Mouse (Mus musculus) gastrocnemius, postnatal 14 days (tissue): ENCODE results near the gene Xxylt1. TPM values are rescaled to one million over a fixed set of nuclear protein-coding genes. Genes with fewer than 3 reads are reported as not detected.
"Not testable (repeated sequence)": the region's sequence is repeated elsewhere in the genome, so short reads cannot be mapped to it uniquely, and the experiment has no call there.

Experiments used
- DNase-seq: peaks from one replicate; pipeline ENCODE4 v3.0.0; 2021; ENCODE audit warnings: mixed read lengths
- intact Hi-C: fragments of 180-260 bp; cut with DNase I; formaldehyde crosslinking; loops from one replicate; pipeline ENCODE4 v1.15.1; 2025; ENCODE audit warnings: low total_unique reads
- total RNA-seq, 2 experiments: library from RNA; stranded (reverse); gene quantifications; 2 replicates each; pipeline ENCODE4 v1.2.3; 2021

Gene Xxylt1
- total RNA-seq, 2 experiments from 2014 or later, result 4.8 to 6.6 TPM

DNA sequence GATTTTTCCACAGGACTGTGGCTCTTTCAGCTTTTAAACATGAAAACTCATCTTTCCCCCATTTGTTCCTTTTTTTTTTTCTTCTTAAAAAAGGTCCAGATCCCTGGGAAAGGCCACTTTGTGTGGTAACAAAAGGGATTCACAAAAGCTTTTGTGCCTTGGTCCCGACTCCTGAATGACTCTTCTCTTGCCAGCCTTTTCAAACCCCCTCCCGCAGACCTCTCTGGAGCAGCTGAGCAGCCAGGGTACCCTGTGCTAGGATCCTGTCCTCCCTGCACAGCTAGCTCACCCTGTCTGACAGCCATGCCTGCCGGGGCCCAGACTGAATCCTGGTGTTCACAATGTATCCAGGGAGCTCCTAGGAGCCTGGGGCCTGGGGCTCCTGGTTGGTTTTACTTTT is 47.2 kb downstream of the Xxylt1 start:
- DNase-seq, result no peak
- intact Hi-C loops, result no loop called here

DNA sequence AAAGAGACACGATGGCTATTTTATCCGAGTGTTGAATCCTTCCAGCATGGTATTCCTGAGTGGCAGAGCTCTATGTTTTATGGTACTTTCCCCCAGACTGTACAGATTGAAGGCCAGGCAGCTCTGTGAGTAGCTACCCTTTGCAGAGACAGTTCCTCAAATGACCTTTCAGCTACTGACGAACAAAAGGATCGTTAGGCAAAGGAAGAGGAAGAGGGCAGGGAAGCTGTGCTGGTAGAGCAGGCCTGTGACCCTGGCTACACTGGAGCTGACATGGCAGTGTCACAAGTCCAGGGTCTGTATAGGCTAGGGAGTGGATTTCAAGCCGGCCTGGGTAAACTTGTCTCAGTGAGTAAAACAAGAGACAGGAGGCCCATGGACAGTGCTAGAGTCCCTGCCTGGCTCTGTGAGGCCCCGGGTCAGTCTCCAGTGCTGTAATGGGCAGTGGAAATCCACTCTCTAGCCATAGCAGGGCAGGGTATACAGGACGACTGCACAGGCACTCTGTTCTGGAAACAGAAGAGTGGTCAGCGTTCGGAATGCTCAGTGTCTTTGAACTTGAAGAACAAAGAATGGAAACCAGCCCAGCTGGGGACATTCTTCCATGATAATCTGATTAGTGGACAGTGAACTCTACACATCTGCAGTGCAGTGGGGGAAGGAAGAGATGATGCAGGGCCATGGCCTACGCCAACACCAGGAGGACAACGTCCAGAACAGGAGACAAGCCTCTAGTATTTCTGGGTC is 51.3 kb downstream of the Xxylt1 start:
- intact Hi-C loops, result no loop called here
- DNase-seq, result no peak

DNA sequence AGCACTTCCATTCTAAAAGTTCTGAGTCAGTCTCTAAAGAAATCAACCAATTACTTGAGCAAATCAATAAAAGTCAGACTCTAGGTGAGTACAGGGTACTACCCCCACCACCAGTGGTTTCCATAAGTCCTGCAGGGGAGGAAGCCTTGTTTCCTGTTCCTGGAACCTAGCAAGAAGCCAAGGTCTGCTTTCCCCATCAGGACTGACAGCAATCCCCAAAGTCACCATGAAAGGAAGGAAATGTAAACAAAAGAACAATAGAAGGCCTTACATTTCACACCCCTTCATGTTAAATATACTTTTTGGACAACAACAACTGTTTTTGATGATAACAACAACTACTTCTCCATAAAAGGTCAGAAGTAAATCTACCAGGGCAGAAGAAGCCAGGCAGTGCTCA is 53.6 kb downstream of the Xxylt1 start:
- no peak for DNase-seq
- intact Hi-C loops, result no loop called here

DNA sequence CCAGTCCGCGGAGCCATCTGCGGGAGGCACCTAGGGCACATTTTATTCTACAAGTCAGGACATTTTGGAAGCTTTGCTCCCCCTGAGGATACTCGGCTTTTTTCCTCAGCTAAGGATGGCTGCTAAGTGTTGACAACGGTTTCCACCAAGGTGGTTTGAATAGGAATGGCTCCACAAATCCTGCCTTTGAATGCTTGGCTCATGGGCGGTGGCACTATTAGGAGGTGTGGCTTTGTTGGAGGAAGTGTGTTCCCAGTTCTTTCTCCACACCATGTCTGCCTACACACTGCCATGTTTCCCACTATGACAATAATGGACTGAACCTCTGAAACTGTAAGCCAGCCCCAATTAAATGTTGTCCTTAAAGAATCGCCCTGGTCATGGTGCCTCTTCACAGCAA is 55.7 kb downstream of the Xxylt1 start:
- no peak for DNase-seq
- intact Hi-C loops, result no loop called here

DNA sequence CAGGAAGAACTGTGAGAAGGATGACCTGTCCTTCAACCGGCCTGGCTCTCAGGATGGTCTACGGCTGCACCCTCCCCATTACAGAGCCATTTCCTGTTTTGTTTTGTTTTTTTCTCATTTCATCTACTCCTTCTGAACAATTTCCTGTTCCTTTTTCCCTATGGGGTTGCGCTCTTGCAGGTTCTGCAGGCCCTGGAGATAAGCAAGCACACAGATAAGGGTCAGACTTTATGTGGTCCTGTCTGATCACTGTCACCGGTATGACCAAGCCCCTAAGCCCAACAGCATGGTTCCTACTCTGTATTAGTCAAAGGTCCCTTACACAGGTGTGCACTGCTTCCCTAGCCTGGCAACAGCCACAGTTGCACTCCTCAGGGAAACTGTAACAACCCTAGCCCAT is 56.2 kb downstream of the Xxylt1 start:
- intact Hi-C loops, result no loop called here
- DNase-seq, result no peak

DNA sequence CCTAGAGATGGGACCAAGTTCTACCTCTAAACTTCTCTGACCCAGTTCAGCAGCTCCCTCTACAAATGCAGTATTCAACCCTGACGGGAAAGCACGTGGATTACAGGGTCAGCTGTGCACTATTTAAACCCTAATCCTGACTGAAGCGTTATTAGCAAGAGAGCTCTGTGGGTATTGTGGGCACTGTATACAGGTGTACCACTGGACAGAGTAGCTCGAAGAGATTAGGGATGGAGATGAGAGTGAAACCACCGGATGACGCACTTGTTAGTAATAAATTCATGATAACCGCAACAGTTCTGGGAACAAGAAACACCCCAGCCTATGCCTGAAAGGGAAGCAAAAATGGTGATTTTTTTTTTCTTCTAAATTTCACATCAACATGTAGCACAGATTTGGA is 57.0 kb downstream of the Xxylt1 start:
- DNase-seq, result no peak
- intact Hi-C loops, result no loop called here

DNA sequence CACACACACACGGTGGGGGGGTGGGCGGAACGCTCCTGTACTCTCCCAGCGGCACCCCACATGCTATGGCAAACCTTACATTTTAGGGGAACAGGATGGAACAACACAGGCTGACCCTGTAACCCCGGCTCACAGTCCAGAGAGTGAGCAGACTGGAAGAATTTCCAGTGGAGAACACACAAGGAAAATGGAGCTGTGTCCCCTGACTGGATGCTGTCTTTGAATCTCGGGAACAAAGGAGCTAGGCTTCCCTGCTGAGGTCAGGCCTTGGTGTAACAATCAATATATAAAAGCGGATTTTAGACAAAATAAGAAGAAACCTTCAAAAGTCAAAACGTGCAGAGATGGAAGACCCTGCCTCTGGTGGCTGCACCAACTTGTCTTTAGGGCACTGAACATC is 57.4 kb downstream of the Xxylt1 start:
- DNase-seq, result no peak
- intact Hi-C loops, result no loop called here

DNA sequence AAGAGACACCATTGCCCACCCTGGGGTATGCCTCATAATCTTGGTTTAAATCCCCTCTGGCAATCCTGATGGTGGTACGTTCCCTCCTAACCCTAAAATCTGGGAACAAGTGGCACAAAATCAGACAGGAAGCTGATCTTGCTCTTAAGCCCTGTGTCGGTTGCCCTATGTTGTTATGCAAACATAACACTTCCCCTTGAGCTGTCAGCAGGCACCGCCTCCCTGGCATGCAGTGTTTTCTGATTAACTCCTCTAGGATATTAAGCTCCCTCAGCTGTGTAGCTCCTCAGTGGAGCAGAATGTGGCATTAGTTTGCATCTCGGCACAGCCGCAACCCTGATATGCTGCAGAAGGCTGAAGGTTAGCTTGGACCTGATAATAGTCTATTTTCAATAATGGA is 58.9 kb downstream of the Xxylt1 start:
- DNase-seq, result no peak
- intact Hi-C loops, result no loop called here

DNA sequence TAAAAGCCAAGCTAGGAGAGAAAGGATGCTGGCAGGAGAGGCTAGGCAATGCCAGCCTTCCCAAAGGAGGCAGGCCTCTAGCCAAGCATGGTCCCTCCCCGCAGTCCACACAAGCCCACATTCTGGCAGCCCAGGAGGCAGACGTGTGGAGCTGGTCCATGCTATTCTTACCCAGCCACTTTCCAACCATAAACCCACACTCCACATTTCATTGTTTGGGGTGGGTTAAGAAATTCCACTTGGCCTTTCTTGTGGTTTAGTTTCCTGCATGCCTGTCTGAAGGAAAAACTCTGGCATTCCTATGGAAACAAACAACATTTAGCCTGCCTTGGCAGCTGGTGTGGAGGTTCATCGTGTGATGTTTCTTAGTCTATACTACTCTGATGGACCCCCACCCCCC is 61.7 kb downstream of the Xxylt1 start:
- intact Hi-C loops, result no loop called here
- DNase-seq, result no peak

DNA sequence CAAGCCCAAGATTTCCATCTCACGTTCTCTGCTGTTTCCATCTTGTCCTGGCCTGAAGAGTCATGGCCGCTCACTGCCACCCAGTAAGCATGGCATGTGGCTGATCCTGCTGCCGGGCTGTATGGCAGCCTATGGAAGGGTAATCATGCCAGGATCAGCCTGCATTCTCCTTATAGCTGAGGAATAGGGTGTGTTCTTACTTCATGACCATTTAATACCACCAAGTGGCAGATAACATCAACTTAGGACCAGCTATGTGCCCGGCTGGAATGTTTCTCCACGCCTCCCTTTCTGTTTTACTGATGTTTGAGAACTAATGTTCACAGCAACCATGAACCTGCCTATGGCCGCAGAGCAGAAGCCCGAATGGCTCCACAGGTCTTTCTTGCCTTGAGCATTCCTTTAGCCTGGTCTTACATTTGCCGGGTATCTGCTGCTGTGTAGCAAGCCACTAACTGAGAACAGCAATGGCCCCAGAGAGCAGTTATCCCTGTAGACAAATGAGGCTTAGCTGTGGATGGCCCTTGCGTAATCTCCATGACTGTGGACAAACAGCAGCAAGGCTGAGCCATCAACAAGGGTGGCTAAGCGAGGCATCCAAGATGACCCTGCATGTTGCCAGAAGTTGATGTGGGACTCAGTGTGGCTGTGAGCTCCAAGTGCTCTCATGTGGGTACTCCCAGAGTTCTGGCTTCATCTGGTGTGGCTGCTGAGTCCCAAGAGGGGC is 63.4 kb downstream of the Xxylt1 start:
- intact Hi-C loops, result no loop called here
- DNase-seq, result no peak

DNA sequence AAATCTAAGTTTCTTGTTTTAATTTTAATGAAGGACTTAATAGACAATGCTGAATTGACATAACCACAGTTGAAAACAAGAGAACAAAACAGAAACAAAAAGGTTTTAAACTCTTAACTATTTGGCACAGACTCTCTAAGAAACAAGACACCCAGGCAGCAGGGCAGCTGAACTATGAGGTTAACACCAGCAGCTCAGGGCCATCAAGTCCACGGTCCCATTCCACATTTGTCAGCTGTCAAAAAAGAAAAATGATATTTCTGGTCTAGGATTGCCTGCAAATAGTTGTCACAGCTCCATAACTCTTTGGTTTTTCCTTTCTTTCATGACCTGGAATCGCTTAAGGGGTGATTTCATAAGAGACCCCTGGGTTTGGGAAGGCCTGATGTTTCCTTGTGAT is 64.6 kb downstream of the Xxylt1 start:
- DNase-seq, result no peak
- intact Hi-C loops, result no loop called here

DNA sequence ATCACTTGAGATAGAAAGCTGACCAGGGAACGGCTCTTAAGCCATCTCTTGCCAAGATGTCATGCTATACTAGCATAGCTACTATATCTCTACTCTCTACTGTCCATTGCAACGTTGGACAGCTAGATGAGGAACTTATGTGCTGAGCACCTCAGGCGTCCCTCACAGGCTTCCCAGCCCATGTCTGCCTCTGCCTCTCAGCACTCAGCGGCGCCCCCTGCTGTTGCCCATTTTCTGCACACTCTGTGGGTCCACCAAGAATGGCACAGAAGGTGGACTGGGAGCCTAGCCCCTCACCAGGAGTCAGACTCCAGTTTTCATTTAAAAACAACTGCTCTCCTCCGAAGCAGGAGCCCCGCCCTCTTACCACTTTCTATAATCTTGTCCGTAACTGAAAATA is 65.1 kb downstream of the Xxylt1 start:
- DNase-seq, result peak; percentile 36
- intact Hi-C loops, result no loop called here

DNA sequence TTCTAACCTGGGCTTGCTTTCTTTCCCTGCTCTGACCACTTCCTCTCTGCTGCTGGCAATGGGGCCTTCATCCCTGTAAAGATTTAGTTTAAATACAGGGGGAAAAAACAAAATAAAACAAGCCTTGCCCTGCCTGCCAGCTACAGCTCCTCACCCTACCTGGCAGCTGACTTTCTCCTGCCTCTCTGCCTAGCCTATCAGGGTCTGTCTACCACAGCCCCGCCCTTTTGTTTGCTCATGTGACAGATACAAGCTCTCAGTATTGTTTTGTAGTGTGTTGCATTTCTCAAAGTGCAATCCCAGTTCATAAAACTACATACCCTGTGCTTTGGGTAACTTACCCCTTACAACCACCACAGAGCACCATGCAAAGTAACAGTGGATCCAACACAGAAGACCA is 66.0 kb downstream of the Xxylt1 start:
- no peak for DNase-seq

DNA sequence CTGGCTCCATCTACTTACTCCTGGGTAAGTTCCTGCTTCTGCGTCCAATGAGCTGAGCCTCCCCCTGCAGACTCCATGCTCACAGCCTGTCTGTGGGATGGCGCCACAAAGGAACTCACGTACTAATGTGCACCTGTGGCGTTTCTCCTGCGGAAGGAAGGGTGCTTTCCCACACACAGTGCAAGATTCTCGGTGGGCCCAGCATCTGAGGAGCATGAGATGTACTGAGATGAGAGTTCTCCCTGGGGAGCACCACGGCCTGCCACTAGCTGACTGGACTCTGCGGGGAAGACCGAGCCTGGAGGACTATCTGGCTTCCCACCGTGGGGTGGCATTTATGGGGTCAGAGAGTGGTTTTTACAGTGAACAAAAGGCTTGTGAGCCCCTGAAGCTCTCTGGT is 69.0 kb downstream of the Xxylt1 start:
- no peak for DNase-seq
- intact Hi-C loops, result no loop called here

More for the DNA sequence above, 66.0 kb downstream of the Xxylt1 start:
- intact Hi-C loops, result no loop called here

DNA sequence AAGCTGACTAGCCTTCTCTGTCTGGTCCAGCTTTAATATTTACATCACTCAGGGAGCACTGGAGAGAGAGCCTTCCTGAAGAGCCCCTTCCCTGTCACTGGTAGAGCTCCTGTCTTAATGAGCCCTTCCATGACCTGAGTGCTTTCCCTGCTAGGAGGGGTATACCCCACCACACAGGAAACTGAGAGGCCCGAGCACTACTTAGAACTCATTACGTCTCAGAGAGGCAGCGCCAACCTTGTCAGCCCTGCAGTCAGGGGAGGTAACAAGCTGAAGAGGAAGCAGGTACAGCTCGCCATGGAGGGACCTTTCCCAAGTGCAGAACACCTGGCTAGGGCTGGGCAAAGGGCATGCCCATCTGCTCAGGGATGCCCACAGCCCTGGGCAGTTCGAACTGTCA is 70.8 kb downstream of the Xxylt1 start:
- intact Hi-C loops, result no loop called here
- DNase-seq, result no peak

DNA sequence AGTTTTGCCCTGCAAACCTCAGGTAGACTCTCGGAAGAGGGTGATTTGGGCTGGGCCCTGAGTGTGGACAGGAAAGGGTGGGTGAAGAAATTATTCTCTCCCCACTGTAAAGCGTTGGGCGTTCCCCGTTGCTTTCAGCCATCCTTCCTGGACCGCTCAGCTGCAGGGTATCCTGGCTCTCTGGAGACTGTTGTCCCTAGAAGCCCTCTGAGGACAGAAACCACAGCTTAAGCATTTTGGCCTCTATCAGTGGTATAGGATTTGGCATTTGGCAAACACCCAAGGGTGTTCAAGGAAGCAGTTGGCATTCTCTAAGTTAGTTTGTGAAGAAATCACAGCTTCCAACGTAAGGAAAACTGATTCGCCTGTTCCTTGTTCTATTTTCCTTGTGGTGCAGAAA is 72.9 kb downstream of the Xxylt1 start:
- no peak for DNase-seq
- intact Hi-C loops, result no loop called here

DNA sequence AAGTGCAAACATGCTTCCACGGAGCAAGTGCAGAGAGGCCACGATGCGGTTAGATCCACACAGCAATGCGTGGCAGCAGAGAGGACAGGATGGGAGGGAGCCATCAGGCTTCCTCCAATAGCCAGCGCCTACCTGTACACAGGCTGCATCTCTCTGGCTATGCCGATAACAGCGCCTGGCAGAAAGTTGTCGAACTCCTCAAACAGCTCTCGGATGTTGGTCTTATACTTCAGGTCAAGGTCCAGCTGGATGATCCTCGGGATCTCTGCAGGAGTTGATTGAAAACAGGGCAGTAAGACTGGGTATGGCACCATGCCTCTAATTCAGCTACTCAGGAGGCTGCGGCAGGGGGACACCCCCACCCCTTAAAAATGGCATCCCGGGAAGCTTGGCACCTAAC is 73.7 kb downstream of the Xxylt1 start:
- intact Hi-C loops, result no loop called here
- DNase-seq, result no peak

DNA sequence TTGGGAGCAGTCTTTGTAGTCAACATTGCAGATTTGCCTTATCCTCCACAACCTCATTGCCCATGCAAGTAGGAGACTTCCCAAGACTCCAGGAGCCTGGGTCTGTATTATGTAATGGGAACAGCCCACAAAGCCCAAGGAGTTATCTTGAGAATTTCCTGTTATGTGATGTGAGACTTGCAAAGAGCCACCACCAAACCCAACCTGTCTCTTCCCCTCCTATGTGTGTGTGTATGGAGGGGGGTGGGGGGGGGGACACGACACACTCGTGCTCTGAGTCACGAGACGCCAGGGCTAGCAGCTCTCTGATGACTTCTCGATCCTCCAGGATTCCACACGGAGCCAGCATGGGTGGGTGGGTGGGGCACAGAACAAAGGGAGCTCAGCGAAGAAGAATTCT is 75.5 kb downstream of the Xxylt1 start:
- intact Hi-C loops, result no loop called here

DNA sequence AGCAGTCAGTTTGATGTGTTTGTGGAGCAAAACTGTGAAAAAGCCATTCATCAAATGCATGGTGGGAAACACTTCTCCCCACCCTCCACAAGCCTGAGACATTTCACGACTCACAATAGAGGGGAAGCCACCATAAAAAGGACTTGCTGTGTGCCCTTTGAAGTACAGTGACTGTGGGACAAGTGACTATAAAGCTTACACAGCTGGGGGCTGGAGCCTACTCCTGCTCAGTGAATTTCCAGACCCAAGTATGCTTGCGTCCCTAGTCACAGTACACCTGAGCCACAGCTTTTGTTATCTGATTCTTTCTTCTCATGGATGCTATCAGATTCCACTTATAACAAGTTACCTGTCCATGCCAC is 76.9 kb downstream of the Xxylt1 start:
- no peak for DNase-seq
- intact Hi-C loops, result no loop called here

More for the DNA sequence above, 75.5 kb downstream of the Xxylt1 start:
- no peak for DNase-seq

DNA sequence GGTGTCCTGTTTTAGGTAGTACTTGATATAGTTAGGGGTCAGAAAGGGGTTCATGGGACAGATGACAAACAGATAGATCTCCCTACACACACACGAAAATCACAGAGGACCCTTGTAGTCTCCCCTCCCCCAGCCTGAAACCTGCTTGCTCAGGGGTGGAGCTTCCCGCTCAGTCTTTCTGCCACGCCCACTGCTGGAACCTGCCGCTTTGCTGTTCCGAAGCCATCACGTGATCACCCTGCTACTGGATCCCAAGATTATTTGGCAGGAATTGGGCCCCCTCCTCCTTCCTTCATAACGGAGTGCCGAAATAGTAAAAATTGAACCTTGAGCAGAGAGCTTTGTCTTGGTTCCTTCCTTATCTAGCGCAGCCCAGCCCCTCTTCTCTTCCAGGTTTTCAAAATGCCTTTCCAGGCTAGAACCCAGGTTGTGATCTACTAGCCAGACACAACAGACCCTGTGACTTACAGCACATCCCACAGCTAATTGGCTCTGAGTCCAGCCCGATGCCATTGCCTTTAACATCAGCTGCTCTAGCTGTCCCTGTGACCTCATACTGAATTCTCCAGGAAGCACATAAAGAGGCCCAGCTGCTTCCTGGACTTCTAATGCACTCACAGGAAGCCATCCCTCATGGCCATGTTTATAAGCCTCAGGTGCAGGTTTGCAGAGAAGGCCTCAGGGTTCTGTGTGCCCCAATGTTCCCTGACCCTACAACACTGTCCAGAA is 77.5 kb downstream of the Xxylt1 start:
- intact Hi-C loops, result not testable (repeated sequence)
- DNase-seq, result peak; percentile 49

DNA sequence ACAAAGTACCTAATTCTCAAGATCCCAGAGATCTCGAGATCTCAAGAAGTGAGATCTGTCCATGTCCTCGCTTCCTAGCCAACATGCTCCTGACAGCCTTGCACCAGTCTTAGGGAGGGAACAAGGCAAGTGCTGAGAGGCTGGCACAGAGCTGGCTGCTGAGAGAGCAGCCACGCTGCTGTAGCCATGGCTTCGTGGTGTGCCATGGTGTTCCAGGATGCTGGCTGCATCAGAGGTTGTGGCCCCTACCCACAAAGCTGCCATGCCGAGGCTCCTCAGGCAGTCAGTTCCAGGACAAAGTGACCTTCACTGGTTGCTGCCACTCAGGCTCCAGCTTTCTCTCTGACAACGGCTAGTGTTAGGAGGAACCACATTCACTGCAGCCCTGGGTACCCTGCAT is 78.3 kb downstream of the Xxylt1 start:
- intact Hi-C loops, result no loop called here
- DNase-seq, result no peak
